Mouse (Mus musculus) liver, embryonic 11.5 days (tissue): Measurements from ENCODE around the gene Gm7876. TPM values are rescaled to one million over a fixed set of nuclear protein-coding genes. Genes with fewer than 3 reads are reported as not detected.
"Not testable (repeated sequence)": the region's sequence is repeated elsewhere in the genome, so short reads cannot be mapped to it uniquely, and the experiment has no call there.

Experiments
- ATAC-seq: fragments of 200-750 bp; cut with Nextera tagmentation; replicated peaks from 2 replicates; pipeline ENCODE4 v1.8.0; 2017; ENCODE audit warnings: moderate number of reproducible peaks, mild to moderate bottlenecking, moderate TSS enrichment, moderate library complexity; ENCODE audit not compliant: low FRiP score
- DNase-seq: peaks from one replicate; pipeline ENCODE4 v3.0.0-alpha.2; 2017; ENCODE audit warnings: low spot score
- H3K27ac ChIP-seq: fragments of 300-500 bp; sonication (generic); 2 replicates; pipeline ENCODE4 v1.5.1; 2014; ENCODE audit warnings: mild to moderate bottlenecking, low read depth, low read length, control low read depth
- H3K27me3 ChIP-seq: fragments of 300-500 bp; sonication (generic); replicated peaks from 2 replicates; pipeline ENCODE4 v1.6.1; 2014; ENCODE audit warnings: low read length, mixed read lengths; ENCODE audit not compliant: control insufficient read depth, insufficient read depth
- H3K36me3 ChIP-seq: fragments of 300-500 bp; sonication (generic); 2 replicates; pipeline ENCODE4 v1.6.1; 2014; ENCODE audit warnings: mild to moderate bottlenecking, low read length, moderate library complexity, mixed read lengths; ENCODE audit not compliant: control insufficient read depth, insufficient read depth
- H3K4me1 ChIP-seq: fragments of 300-500 bp; sonication (generic); replicated peaks from 2 replicates; pipeline ENCODE4 v1.6.1; 2014; ENCODE audit warnings: low read length, mixed read lengths; ENCODE audit not compliant: control insufficient read depth, insufficient read depth
- H3K4me2 ChIP-seq: fragments of 300-500 bp; sonication (generic); 2 replicates; pipeline ENCODE4 v1.6.1; 2014; ENCODE audit warnings: mild to moderate bottlenecking, control low read depth, moderate library complexity
- H3K4me3 ChIP-seq: fragments of 300-500 bp; sonication (generic); 2 replicates; pipeline ENCODE4 v1.5.1; 2014; ENCODE audit warnings: low read depth, low read length, control low read depth
- H3K9ac ChIP-seq: fragments of 300-500 bp; sonication (generic); 2 replicates; pipeline ENCODE4 v1.6.1; 2014; ENCODE audit warnings: low read depth, low read length, control low read depth
- H3K9me3 ChIP-seq: fragments of 300-500 bp; sonication (generic); 2 replicates; pipeline ENCODE4 v1.6.1; 2016; ENCODE audit warnings: low read length, inconsistent platforms, mixed read lengths; ENCODE audit not compliant: control insufficient read depth
- WGBS: fragments of 180-500 bp; shearing (Covaris S2); extraction: QIAGEN DNeasy Blood & Tissue Kit; methylation state at CpG from one replicate; pipeline ENCODE4 v1.1.7; 2014; 5-methylcytosine and 5-hydroxymethylcytosine counted together
- polyA plus RNA-seq: library from polyadenylated mRNA; unstranded; fragments of >200 nt; fragmentation: Nextera tagmentation; extraction: Ambion mirVana; gene quantifications from 2 replicates; pipeline ENCODE4 v1.2.1, GENCODE M21; 2014

The Gm7876 gene
- not detected in 2 replicates for polyA plus RNA-seq

GRCm38 (mm10) chr14:4708938-4709337 is at the start of gene Gm7876:
TSS of gene Gm7876 (plus strand) at chr14:4709238.
- H3K4me2 ChIP-seq, H3K4me1 ChIP-seq, H3K4me3 ChIP-seq, H3K9me3 ChIP-seq, H3K27me3 ChIP-seq, H3K36me3 ChIP-seq, DNase-seq, H3K27ac ChIP-seq, H3K9ac ChIP-seq, ATAC-seq: not testable (repeated sequence)
- 52% methylated on average over 1 of the region's 2 CpGs for WGBS

- DNase-seq, H3K9me3 ChIP-seq, ATAC-seq, H3K36me3 ChIP-seq, H3K27me3 ChIP-seq, H3K4me2 ChIP-seq, H3K9ac ChIP-seq, H3K4me1 ChIP-seq, H3K27ac ChIP-seq, H3K4me3 ChIP-seq: not testable (repeated sequence)
- no CpG with 5 or more reads among the region's 2 CpGs for WGBS
Measured at GRCm38 (mm10) chr14:4663892-4664291, 45.1 kb upstream of the Gm7876 start, which contains the start of gene Gm3239. TSS of gene Gm3239 (plus strand) at chr14:4664192.

GRCm38 (mm10) chr14:4726038-4726880 is 17.2 kb downstream of the Gm7876 start, which contains the start of gene Gm3252:
TSS of gene Gm3252 (plus strand) at chr14:4726775.
- not testable (repeated sequence) for DNase-seq, H3K9me3 ChIP-seq, H3K27me3 ChIP-seq, H3K4me3 ChIP-seq, H3K36me3 ChIP-seq, ATAC-seq, H3K27ac ChIP-seq, H3K4me1 ChIP-seq, H3K9ac ChIP-seq, H3K4me2 ChIP-seq
- WGBS: 10% methylated on average over 2 of the region's 47 CpGs

Other genes starting within 250 kb of the Gm7876 start
- gene Gm3182, start 227.5 kb upstream of the Gm7876 start, polyA plus RNA-seq: not detected in 2 replicates
- gene Gm3047, start 153.8 kb upstream of the Gm7876 start, polyA plus RNA-seq: not detected in 2 replicates
- not detected in 2 replicates for gene Gm8159, start 76.9 kb upstream of the Gm7876 start, polyA plus RNA-seq
- gene Gm3239, start 45.0 kb upstream of the Gm7876 start, polyA plus RNA-seq: not detected in 2 replicates
- gene Gm3252, start 17.5 kb downstream of the Gm7876 start, polyA plus RNA-seq: not detected in 2 replicates
- not detected in 2 replicates for gene Gm9602, start 67.1 kb downstream of the Gm7876 start, polyA plus RNA-seq
- not detected in 2 replicates for gene Gm3269, start 128.9 kb downstream of the Gm7876 start, polyA plus RNA-seq
- 0.23 TPM in 1 of 2 replicates, not detected in the other for gene Gm3264, start 146.3 kb downstream of the Gm7876 start, polyA plus RNA-seq
- gene Gm3278, start 183.2 kb downstream of the Gm7876 start, polyA plus RNA-seq: not detected in 2 replicates